Mouse (Mus musculus) midbrain, postnatal 0 days (tissue): ENCODE measurements around the gene Chrna5. TPM values are rescaled to one million over a fixed set of nuclear protein-coding genes. Genes with fewer than 3 reads are reported as not detected.

ENCODE experiments used
- ATAC-seq: fragments of 200-750 bp; cut with Nextera tagmentation; 2 replicates; pipeline ENCODE4 v1.8.0; 2017; ENCODE audit warnings: moderate number of reproducible peaks, mild to moderate bottlenecking, moderate TSS enrichment, moderate library complexity; ENCODE audit not compliant: low FRiP score
- DNase-seq: peaks from one replicate; pipeline ENCODE4 v3.0.0-alpha.2; 2015; ENCODE audit warnings: low spot score
- H3K27ac ChIP-seq: fragments of 300-500 bp; sonication (generic); 2 replicates; pipeline ENCODE4 v1.5.1; 2014; ENCODE audit warnings: low read depth, mild to moderate bottlenecking, low read length, mixed read lengths
- H3K27me3 ChIP-seq: fragments of 300-500 bp; sonication (generic); 2 replicates; pipeline ENCODE4 v1.6.1; 2014; ENCODE audit warnings: low read length, control low read depth, mixed read lengths; ENCODE audit not compliant: insufficient read depth
- H3K36me3 ChIP-seq: fragments of 300-500 bp; sonication (generic); 2 replicates; pipeline ENCODE4 v1.6.1; 2014; ENCODE audit warnings: low read length, control low read depth, mixed read lengths; ENCODE audit not compliant: insufficient read depth
- H3K4me1 ChIP-seq: fragments of 300-500 bp; sonication (generic); 2 replicates; pipeline ENCODE4 v1.6.1; 2014; ENCODE audit warnings: mild to moderate bottlenecking, control low read depth, antibody characterized with exemption, low read length, mixed read lengths; ENCODE audit not compliant: insufficient read depth
- H3K4me2 ChIP-seq: fragments of 300-500 bp; sonication (generic); 2 replicates; pipeline ENCODE4 v1.6.1; 2014; ENCODE audit warnings: low read depth, mild to moderate bottlenecking, low read length, mixed read lengths; ENCODE audit not compliant: poor library complexity, severe bottlenecking
- H3K4me3 ChIP-seq: fragments of 300-500 bp; sonication (generic); 2 replicates; pipeline ENCODE4 v1.5.1; 2014; ENCODE audit warnings: low read depth, mild to moderate bottlenecking, low read length, moderate library complexity
- H3K9ac ChIP-seq: fragments of 300-500 bp; sonication (generic); replicated peaks from 2 replicates; pipeline ENCODE4 v1.6.1; 2014; ENCODE audit warnings: mild to moderate bottlenecking, low read length, moderate library complexity, mixed read lengths; ENCODE audit not compliant: poor library complexity, severe bottlenecking
- H3K9me3 ChIP-seq: fragments of 300-500 bp; sonication (generic); 2 replicates; pipeline ENCODE4 v1.6.1; 2016; ENCODE audit warnings: low read length, control low read depth
- CTCF ChIP-seq: IDR thresholded peaks from 2 replicates; pipeline ENCODE4 v1.5.1; 2016; ENCODE audit warnings: antibody characterized with exemption, mild to moderate bottlenecking
- WGBS: fragments of 180-500 bp; shearing (Covaris S2); extraction: QIAGEN DNeasy Blood & Tissue Kit; methylation state at CpG from one replicate; pipeline ENCODE4 v1.1.7; 2014; 5-methylcytosine and 5-hydroxymethylcytosine counted together
- polyA plus RNA-seq: library from polyadenylated mRNA; unstranded; fragments of >200 nt; fragmentation: Nextera tagmentation; extraction: Ambion mirVana; gene quantifications from 2 replicates; pipeline ENCODE4 v1.2.1, GENCODE M21; 2015
- total RNA-seq: library from RNA; depleted of rRNA; stranded (reverse); fragments of >200 nt; gene quantifications from 2 replicates; pipeline ENCODE4 v1.2.3, GENCODE M21; 2014

The Chrna5 gene
- total and polyA plus RNA-seq, 2 experiments from 2014 or later = 2.1 to 3.1 TPM

- H3K27me3 ChIP-seq = no peaks in the 10 kb centered on the region
- no peaks in the 10 kb centered on the region for H3K4me1 ChIP-seq
- DNase-seq = no peak
- no peak overlapping the region for H3K4me3 ChIP-seq
- no peak overlapping the region for H3K9ac ChIP-seq
- TF ChIP-seq CTCF = no peak
- no peak overlapping the region for H3K4me2 ChIP-seq
- no peak for ATAC-seq
- H3K36me3 ChIP-seq = no peaks in the 10 kb centered on the region
- 84% methylated on average over 2 of the region's 2 CpGs for WGBS
- no peaks in the 10 kb centered on the region for H3K9me3 ChIP-seq
- H3K27ac ChIP-seq = no peak overlapping the region
Measured at GRCm38 (mm10) chr9:55009692-55010091, 29.0 kb downstream of the Chrna5 start.

- no peaks in the 10 kb centered on the region; the same call in none of the 2 replicates for H3K36me3 ChIP-seq
- no peaks in the 10 kb centered on the region for H3K27me3 ChIP-seq
- peaks cover 3% of the 10 kb centered on the region; the same call in 1 of the 2 replicates for H3K9me3 ChIP-seq
- no peak overlapping the region for H3K4me3 ChIP-seq
- DNase-seq (no peak), ATAC-seq (no peak)
- 0 out of 2 replicates have a peak, but pooled peaks have one; percentile 20 for TF ChIP-seq CTCF
- H3K27ac ChIP-seq = no peak overlapping the region
- WGBS = 50% methylated on average over 6 of the region's 6 CpGs
- no peaks in the 10 kb centered on the region for H3K4me1 ChIP-seq
- H3K4me2 ChIP-seq = no peak overlapping the region
- no peak overlapping the region for H3K9ac ChIP-seq
Measured at GRCm38 (mm10) chr9:55010588-55011350, 30.1 kb downstream of the Chrna5 start.

GRCm38 (mm10) chr9:55016926-55017325 lies 36.2 kb downstream of the Chrna5 start:
- H3K9ac ChIP-seq = no peak overlapping the region
- no peak overlapping the region for H3K4me2 ChIP-seq
- no peaks in the 10 kb centered on the region for H3K27me3 ChIP-seq
- 87% methylated on average over 3 of the region's 3 CpGs for WGBS
- H3K9me3 ChIP-seq = peaks cover 3% of the 10 kb centered on the region; the same call in 1 of the 2 replicates
- no peaks in the 10 kb centered on the region; the same call in none of the 2 replicates for H3K36me3 ChIP-seq
- ATAC-seq (no peak), DNase-seq (no peak)
- no peak overlapping the region for H3K27ac ChIP-seq
- no peaks in the 10 kb centered on the region for H3K4me1 ChIP-seq
- H3K4me3 ChIP-seq = no peak overlapping the region
- no peak for TF ChIP-seq CTCF

GRCm38 (mm10) chr9:55023326-55023725 lies 42.6 kb downstream of the Chrna5 start:
- Histone ChIP-seq H3K9me3 (no peaks in the 10 kb centered on the region), H3K36me3 (no peaks in the 10 kb centered on the region), H3K27ac (no peak overlapping the region), H3K27me3 (peaks cover 9% of the 10 kb centered on the region; the same call in 1 of the 2 replicates), H3K9ac (no peak overlapping the region), H3K4me2 (no peak overlapping the region), H3K4me3 (no peak overlapping the region), H3K4me1 (no peaks in the 10 kb centered on the region)
- TF ChIP-seq CTCF = no peak
- ATAC-seq (no peak), DNase-seq (no peak)
- 83% methylated on average over 5 of the region's 5 CpGs for WGBS

GRCm38 (mm10) chr9:55023902-55024583 lies 43.4 kb downstream of the Chrna5 start:
- DNase-seq = peak; percentile 82
- Histone ChIP-seq H3K4me3 (no peak overlapping the region), H3K36me3 (no peaks in the 10 kb centered on the region), H3K27ac (no peak overlapping the region), H3K27me3 (peaks cover 9% of the 10 kb centered on the region; the same call in 1 of the 2 replicates), H3K4me1 (no peaks in the 10 kb centered on the region), H3K4me2 (no peak overlapping the region), H3K9me3 (no peaks in the 10 kb centered on the region), H3K9ac (no peak overlapping the region)
- TF ChIP-seq CTCF = peak; percentile 93
- WGBS = 43% methylated on average over 13 of the region's 13 CpGs
- ATAC-seq = no peak
